Mouse (Mus musculus) gastrocnemius, postnatal 36 days (tissue): Measurements from ENCODE around the gene Olfr211. TPM values are rescaled to one million over a fixed set of nuclear protein-coding genes. Genes with fewer than 3 reads are reported as not detected.
"Not testable (repeated sequence)": the region's sequence is repeated elsewhere in the genome, so short reads cannot be mapped to it uniquely, and the experiment has no call there.

ENCODE experiments used
- DNase-seq, 2 experiments: peaks; one replicate each; pipeline ENCODE4 v3.0.0; 2022
- intact Hi-C: fragments of 180-260 bp; cut with DNase I; formaldehyde crosslinking; loops from one replicate; pipeline ENCODE4 v1.15.1; 2025
- long read RNA-seq, 2 experiments: library from polyadenylated mRNA; stranded (forward); transcript quantifications; one replicate each; pipeline ENCODE4 v2.0.0; 2021
- total RNA-seq, 2 experiments: library from RNA; stranded (reverse); gene quantifications; 2 replicates each; pipeline ENCODE4 v1.2.3; 2021

Gene Olfr211
- total RNA-seq: not detected
- long read RNA-seq, experiment 1: 0 reads
- long read RNA-seq, experiment 2: 0 reads

GRCm38 (mm10) chr6:116488791-116489190, at the start of gene Olfr211:
Gene Olfr211, plus strand, starts transcription at chr6:116489091.
- intact Hi-C loops: no loop called here
- no peak for DNase-seq

GRCm38 (mm10) chr6:116439531-116439930, 49.4 kb upstream of the Olfr211 start:
- intact Hi-C loops: no loop called here
- no peak for DNase-seq

- DNase-seq: no peak
- intact Hi-C loops: no loop called here
Measured at GRCm38 (mm10) chr6:116440447-116440846, 48.4 kb upstream of the Olfr211 start.

- intact Hi-C loops: no loop called here
- DNase-seq: no peak
Measured at GRCm38 (mm10) chr6:116440849-116441248, 48.0 kb upstream of the Olfr211 start.

- intact Hi-C loops: no loop called here
- no peak for DNase-seq
Measured at GRCm38 (mm10) chr6:116455781-116456180, 33.1 kb upstream of the Olfr211 start.

- intact Hi-C loops: no loop called here
- no peak for DNase-seq
Measured at GRCm38 (mm10) chr6:116456482-116456881, 32.4 kb upstream of the Olfr211 start.

GRCm38 (mm10) chr6:116458728-116459127, 30.2 kb upstream of the Olfr211 start:
- no peak for DNase-seq
- intact Hi-C loops: no loop called here

- no peak for DNase-seq
- intact Hi-C loops: no loop called here
Measured at GRCm38 (mm10) chr6:116459232-116459631, 29.7 kb upstream of the Olfr211 start.

- DNase-seq: peak in 1 of 2 experiments; percentile 10
Measured at GRCm38 (mm10) chr6:116460544-116461283, 28.2 kb upstream of the Olfr211 start, which contains the start of gene Alox5. Gene Alox5, minus strand, starts transcription at chr6:116461178.

GRCm38 (mm10) chr6:116468081-116468480, 20.8 kb upstream of the Olfr211 start:
- intact Hi-C loops: no loop called here
- no peak for DNase-seq

More at GRCm38 (mm10) chr6:116460544-116461283, 28.2 kb upstream of the Olfr211 start, which contains the start of gene Alox5:
- intact Hi-C loops: no loop called here

- intact Hi-C loops: no loop called here
- DNase-seq: no peak
Measured at GRCm38 (mm10) chr6:116485081-116485480, 3.8 kb upstream of the Olfr211 start.

GRCm38 (mm10) chr6:116486833-116487232, 2.1 kb upstream of the Olfr211 start:
- no peak for DNase-seq
- intact Hi-C loops: no loop called here

- no peak for DNase-seq
- intact Hi-C loops: no loop called here
Measured at GRCm38 (mm10) chr6:116493742-116494141, 4.9 kb downstream of the Olfr211 start.

GRCm38 (mm10) chr6:116495960-116496359, 7.1 kb downstream of the Olfr211 start:
- no peak for DNase-seq

GRCm38 (mm10) chr6:116506302-116507003, 17.6 kb downstream of the Olfr211 start, which contains the start of gene Olfr212:
Gene Olfr212, plus strand, starts transcription at chr6:116506516.
- DNase-seq, intact Hi-C loops: not testable (repeated sequence)

More at GRCm38 (mm10) chr6:116495960-116496359, 7.1 kb downstream of the Olfr211 start:
- intact Hi-C loops: no loop called here

- intact Hi-C loops: no loop called here
- no peak for DNase-seq
Measured at GRCm38 (mm10) chr6:116514832-116515231, 25.9 kb downstream of the Olfr211 start.

GRCm38 (mm10) chr6:116538156-116538555, 49.3 kb downstream of the Olfr211 start, which contains the start of gene Olfr213:
Gene Olfr213, plus strand, starts transcription at chr6:116538456.
- no peak for DNase-seq
- intact Hi-C loops: no loop called here

GRCm38 (mm10) chr6:116542500-116542899, 53.6 kb downstream of the Olfr211 start:
- intact Hi-C loops: no loop called here

More at GRCm38 (mm10) chr6:116542500-116542899, 53.6 kb downstream of the Olfr211 start:
- DNase-seq: no peak
